Mouse (Mus musculus): ENCODE data around the gene Epor.

- no peak for TF ChIP-seq POLR2A (IDR thresholded peaks at IDR 0.05; ENCODE audit: insufficient read depth, low read length)
- no peak for TF ChIP-seq CTCF (IDR thresholded peaks at IDR 0.05; ENCODE audit: low read depth, low read length)
These were observed 39.9 kb upstream of the Epor start for GRCm38 (mm10) chr9:22003163-22003554.

All from ES-Bruce4 (cell line).